Mouse (Mus musculus) spleen, postnatal 36 days (tissue): ENCODE data around the gene Llph.

Experiments used
- DNase-seq, 2 experiments: peaks; one replicate each; pipeline ENCODE4 v3.0.0; 2022; ENCODE audit warnings: low spot score in 2 of 2, mixed read lengths in 1 of 2

The Llph gene

GRCm38 (mm10) chr10:120273335-120273734 is 46.5 kb downstream of the Llph start:
- no peak for DNase-seq

GRCm38 (mm10) chr10:120279482-120280128 is 52.7 kb downstream of the Llph start:
- DNase-seq, result no peak

- no peak for DNase-seq
These were observed 53.5 kb downstream of the Llph start for GRCm38 (mm10) chr10:120280375-120280774.

- DNase-seq, result no peak
These were observed 54.8 kb downstream of the Llph start for GRCm38 (mm10) chr10:120281700-120282099.
